Mouse (Mus musculus) midbrain, embryonic 12.5 days (tissue): ENCODE data around the gene Zfp57. TPM values are rescaled to one million over a fixed set of nuclear protein-coding genes. Genes with fewer than 3 reads are reported as not detected.
A peak's percentile ranks its signal among the peaks of the same experiment; 100 is the strongest.

ENCODE experiments used
- ATAC-seq: fragments of 200-750 bp; cut with Nextera tagmentation; 2 replicates; pipeline ENCODE4 v1.8.0; 2017; ENCODE audit warnings: low read depth, moderate TSS enrichment, moderate library complexity; ENCODE audit not compliant: low FRiP score
- H3K27ac ChIP-seq: fragments of 300-500 bp; sonication (generic); replicated peaks from 2 replicates; pipeline ENCODE4 v1.5.1; 2016; ENCODE audit warnings: mild to moderate bottlenecking
- H3K27me3 ChIP-seq: fragments of 300-500 bp; sonication (generic); 2 replicates; pipeline ENCODE4 v1.6.1; 2016; ENCODE audit warnings: mild to moderate bottlenecking
- H3K36me3 ChIP-seq: fragments of 300-500 bp; sonication (generic); 2 replicates; pipeline ENCODE4 v1.6.1; 2016
- H3K4me1 ChIP-seq: fragments of 300-500 bp; sonication (generic); 2 replicates; pipeline ENCODE4 v1.6.1; 2016
- H3K4me2 ChIP-seq: fragments of 300-500 bp; sonication (generic); replicated peaks from 2 replicates; pipeline ENCODE4 v1.6.1; 2016; ENCODE audit warnings: mild to moderate bottlenecking, moderate library complexity
- H3K4me3 ChIP-seq: fragments of 300-500 bp; sonication (generic); 2 replicates; pipeline ENCODE4 v1.5.1; 2016; ENCODE audit warnings: mild to moderate bottlenecking
- H3K9ac ChIP-seq: fragments of 300-500 bp; sonication (generic); replicated peaks from 2 replicates; pipeline ENCODE4 v1.6.1; 2016; ENCODE audit warnings: mild to moderate bottlenecking, moderate library complexity
- H3K9me3 ChIP-seq: fragments of 300-500 bp; sonication (generic); 2 replicates; pipeline ENCODE4 v1.6.1; 2016; ENCODE audit warnings: mild to moderate bottlenecking
- WGBS: fragments of 180-500 bp; shearing (Covaris S2); methylation state at CpG from one replicate; pipeline ENCODE4 v1.1.7; 2016; 5-methylcytosine and 5-hydroxymethylcytosine counted together
- polyA plus RNA-seq: library from polyadenylated mRNA; unstranded; fragments of >200 nt; fragmentation: Nextera tagmentation; extraction: Ambion mirVana; gene quantifications from 2 replicates; pipeline ENCODE4 v1.2.1, GENCODE M21; 2016

Gene Zfp57
- polyA plus RNA-seq, 1 experiment from 2014 or later: 175 TPM

- no peak overlapping the region for H3K27ac ChIP-seq
- H3K9ac ChIP-seq: peak overlapping the region; percentile 41; the same call in 1 of the 2 replicates
Observed at GRCm38 (mm10) chr17:37048383-37048782, 47.4 kb downstream of the Zfp57 start.

DNA sequence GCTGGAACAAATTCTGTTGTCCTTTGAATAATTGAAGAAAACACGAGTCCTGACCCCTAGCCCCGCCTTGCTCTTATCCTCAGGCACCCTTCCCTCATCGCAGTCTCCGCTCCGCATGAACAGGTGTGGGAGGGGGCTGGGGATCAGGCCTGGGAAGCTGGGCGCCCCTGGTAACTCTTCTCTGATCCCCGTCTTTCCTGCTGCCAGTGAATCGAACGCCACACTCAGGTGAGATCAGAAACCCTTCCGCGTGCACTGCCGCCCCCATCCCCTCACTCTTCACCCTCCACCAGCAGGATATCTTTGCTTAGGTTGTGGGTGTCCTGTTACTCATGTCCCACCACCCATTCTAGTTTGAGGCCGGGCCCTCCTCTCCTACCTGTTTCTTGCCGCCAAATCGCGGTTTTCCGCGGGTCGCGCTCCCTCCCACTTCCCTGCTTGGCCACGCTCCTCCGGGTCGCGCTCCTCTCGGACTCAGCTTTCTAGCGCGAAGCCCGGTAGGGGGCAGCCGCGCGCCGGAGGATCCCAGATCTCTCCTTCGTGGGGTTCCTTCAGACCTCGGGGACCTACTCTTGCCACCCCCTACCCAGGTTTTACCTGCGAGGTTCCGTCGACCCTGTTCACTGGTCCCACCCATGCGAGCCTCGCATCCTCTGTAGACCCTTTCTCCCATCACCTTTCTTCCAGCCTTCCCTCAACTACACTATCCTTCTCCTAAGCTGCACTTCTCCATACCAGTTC lies 48.8 kb downstream of the Zfp57 start:
- under 1% methylated on average over 39 of the region's 39 CpGs for WGBS
- H3K9ac ChIP-seq: peak overlapping the region; percentile 90
- H3K27me3 ChIP-seq: peaks cover 18% of the 10 kb centered on the region
- peak; percentile 2 for ATAC-seq
- peak overlapping the region; percentile 76 for H3K27ac ChIP-seq
- no peaks in the 10 kb centered on the region for H3K9me3 ChIP-seq
- H3K4me1 ChIP-seq: peaks cover 52% of the 10 kb centered on the region
- H3K36me3 ChIP-seq: peaks cover 14% of the 10 kb centered on the region
- H3K4me2 ChIP-seq: peak overlapping the region; percentile 94
- H3K4me3 ChIP-seq: peak overlapping the region; percentile 75

More at GRCm38 (mm10) chr17:37048383-37048782, 47.4 kb downstream of the Zfp57 start:
- no peak for ATAC-seq
- Histone ChIP-seq H3K27me3 (peaks cover 18% of the 10 kb centered on the region), H3K4me2 (peak overlapping the region; percentile 94), H3K9me3 (no peaks in the 10 kb centered on the region), H3K4me1 (peaks cover 53% of the 10 kb centered on the region), H3K4me3 (peak overlapping the region; percentile 86), H3K36me3 (peaks cover under 1% of the 10 kb centered on the region; the same call in 1 of the 2 replicates)
- 59% methylated on average over 7 of the region's 7 CpGs for WGBS

- H3K4me2 ChIP-seq: peak overlapping the region; percentile 94
- H3K9ac ChIP-seq: peak overlapping the region; percentile 90
- WGBS: under 1% methylated on average over 22 of the region's 22 CpGs
- no peaks in the 10 kb centered on the region for H3K9me3 ChIP-seq
- H3K27ac ChIP-seq: peak overlapping the region; percentile 76
- H3K4me3 ChIP-seq: peak overlapping the region; percentile 75
- peak; percentile 73 for ATAC-seq
- H3K4me1 ChIP-seq: peaks cover 47% of the 10 kb centered on the region
- peaks cover 21% of the 10 kb centered on the region for H3K36me3 ChIP-seq
- H3K27me3 ChIP-seq: peaks cover 18% of the 10 kb centered on the region
Observed at GRCm38 (mm10) chr17:37050399-37050798, 49.4 kb downstream of the Zfp57 start.

- H3K9me3 ChIP-seq: no peaks in the 10 kb centered on the region
- H3K27me3 ChIP-seq: peaks cover 18% of the 10 kb centered on the region
- peaks cover 25% of the 10 kb centered on the region for H3K36me3 ChIP-seq
- peak; percentile 39; the same call in 1 of the 2 replicates for ATAC-seq
- H3K9ac ChIP-seq: peak overlapping the region; percentile 90
- peak overlapping the region; percentile 94 for H3K4me2 ChIP-seq
- under 1% methylated on average over 27 of the region's 27 CpGs for WGBS
- H3K4me3 ChIP-seq: peak overlapping the region; percentile 75
- H3K27ac ChIP-seq: peak overlapping the region; percentile 76
- peaks cover 50% of the 10 kb centered on the region for H3K4me1 ChIP-seq
Observed at GRCm38 (mm10) chr17:37050876-37051275, 49.9 kb downstream of the Zfp57 start.

GRCm38 (mm10) chr17:37051745-37052144 lies 50.8 kb downstream of the Zfp57 start:
- Histone ChIP-seq H3K9me3 (no peaks in the 10 kb centered on the region), H3K36me3 (peaks cover 34% of the 10 kb centered on the region), H3K9ac (peak overlapping the region; percentile 90; the same call in 1 of the 2 replicates), H3K27ac (no peak overlapping the region), H3K4me3 (peak overlapping the region; percentile 75; the same call in 1 of the 2 replicates), H3K27me3 (peaks cover 18% of the 10 kb centered on the region), H3K4me2 (peak overlapping the region; percentile 94), H3K4me1 (peaks cover 48% of the 10 kb centered on the region)
- 40% methylated on average over 4 of the region's 4 CpGs for WGBS
- no peak for ATAC-seq

DNA sequence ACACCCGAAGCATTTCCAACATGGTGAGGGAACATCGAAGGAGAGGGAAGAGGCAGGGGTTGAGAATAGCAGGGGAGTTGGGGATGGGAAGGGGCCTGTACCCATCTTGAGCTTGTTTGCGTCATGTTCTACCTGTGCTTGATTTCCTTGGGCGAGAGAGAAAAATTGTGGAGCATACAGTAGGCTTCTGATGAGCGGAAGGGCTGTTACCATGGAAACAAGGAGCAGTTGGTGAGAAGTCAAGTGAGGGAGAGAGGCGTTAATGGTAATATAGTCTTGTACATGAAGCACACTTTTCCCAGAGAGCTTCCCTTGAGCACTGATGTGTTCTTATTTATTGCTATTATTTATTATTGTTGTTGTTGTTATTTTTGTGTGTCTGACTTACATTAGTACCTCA lies 56.0 kb downstream of the Zfp57 start:
- no peak overlapping the region for H3K4me3 ChIP-seq
- H3K4me1 ChIP-seq: 0 out of 2 replicates have a peak, but pooled peaks cover 7% of the 10 kb centered on the region
- H3K27me3 ChIP-seq: no peaks in the 10 kb centered on the region
- no peaks in the 10 kb centered on the region for H3K9me3 ChIP-seq
- ATAC-seq: no peak
- H3K9ac ChIP-seq: no peak overlapping the region
- WGBS: 88% methylated on average over 6 of the region's 6 CpGs
- H3K4me2 ChIP-seq: no peak overlapping the region
- peaks cover 77% of the 10 kb centered on the region for H3K36me3 ChIP-seq
- no peak overlapping the region for H3K27ac ChIP-seq

Other genes starting within 250 kb of the Zfp57 start
- not detected in 2 replicates for gene H2-M10.5, start 228.3 kb upstream of the Zfp57 start, polyA plus RNA-seq
- gene H2-M10.6, start 189.0 kb upstream of the Zfp57 start, polyA plus RNA-seq: not detected in 2 replicates
- 48.9 and 49.0 TPM in 2 replicates for gene Trim26, start 164.0 kb upstream of the Zfp57 start, polyA plus RNA-seq
- gene Trim15, start 134.0 kb upstream of the Zfp57 start, polyA plus RNA-seq: 0.21 and 0.56 TPM in 2 replicates
- 6.2 and 7.3 TPM in 2 replicates for gene Trim10, start 131.6 kb upstream of the Zfp57 start, polyA plus RNA-seq
- not detected in 2 replicates for gene Trim40, start 111.0 kb upstream of the Zfp57 start, polyA plus RNA-seq
- gene Trim31, start 103.0 kb upstream of the Zfp57 start, polyA plus RNA-seq: not detected in 2 replicates
- 0.63 TPM in 2 replicates for gene Rnf39, start 58.2 kb upstream of the Zfp57 start, polyA plus RNA-seq
- 143 and 153 TPM in 2 replicates for gene Ppp1r11, start 49.4 kb upstream of the Zfp57 start, polyA plus RNA-seq
- 75.9 and 78.4 TPM in 2 replicates for gene Znrd1, start 42.6 kb upstream of the Zfp57 start, polyA plus RNA-seq
- 7.3 and 7.6 TPM in 2 replicates for gene Znrd1as, start 42.6 kb upstream of the Zfp57 start, polyA plus RNA-seq
- 0.28 and 0.37 TPM in 2 replicates for gene 2410137M14Rik, start 19.9 kb upstream of the Zfp57 start, polyA plus RNA-seq
- gene H2-M5, start 11.6 kb upstream of the Zfp57 start, polyA plus RNA-seq: 2.4 and 2.9 TPM in 2 replicates
- 0.68 and 0.96 TPM in 2 replicates for gene Mog, start 22.2 kb downstream of the Zfp57 start, polyA plus RNA-seq
- gene Gabbr1, start 44.8 kb downstream of the Zfp57 start, polyA plus RNA-seq: 33.4 and 35.9 TPM in 2 replicates
- 0.14 TPM in 1 of 2 replicates, not detected in the other for gene Olfr90, start 87.3 kb downstream of the Zfp57 start, polyA plus RNA-seq
- gene Olfr91, start 97.1 kb downstream of the Zfp57 start, polyA plus RNA-seq: not detected in 2 replicates
- gene Olfr92, start 118.9 kb downstream of the Zfp57 start, polyA plus RNA-seq: not detected in 2 replicates
- not detected in 2 replicates for gene Olfr93, start 160.3 kb downstream of the Zfp57 start, polyA plus RNA-seq
- not detected in 2 replicates for gene Ubd, start 192.7 kb downstream of the Zfp57 start, polyA plus RNA-seq
- not detected in 2 replicates for gene Olfr94, start 199.8 kb downstream of the Zfp57 start, polyA plus RNA-seq
- not detected in 2 replicates for gene Olfr95, start 212.0 kb downstream of the Zfp57 start, polyA plus RNA-seq
- not detected in 2 replicates for gene Olfr96, start 219.0 kb downstream of the Zfp57 start, polyA plus RNA-seq
- gene Olfr97, start 236.2 kb downstream of the Zfp57 start, polyA plus RNA-seq: not detected in 2 replicates